Mouse (Mus musculus) frontal cortex, adult (tissue): ENCODE results near the gene Rnf135.
"Not testable (repeated sequence)": the region's sequence is repeated elsewhere in the genome, so short reads cannot be mapped to it uniquely, and the experiment has no call there.

Experiments
- ATAC-seq: cut with Nextera tagmentation; 2 replicates; pipeline ENCODE4 v1.9.2; 2017; ENCODE audit warnings: mild to moderate bottlenecking, moderate library complexity, mixed read lengths; ENCODE audit not compliant: low TSS enrichment

The Rnf135 gene

DNA sequence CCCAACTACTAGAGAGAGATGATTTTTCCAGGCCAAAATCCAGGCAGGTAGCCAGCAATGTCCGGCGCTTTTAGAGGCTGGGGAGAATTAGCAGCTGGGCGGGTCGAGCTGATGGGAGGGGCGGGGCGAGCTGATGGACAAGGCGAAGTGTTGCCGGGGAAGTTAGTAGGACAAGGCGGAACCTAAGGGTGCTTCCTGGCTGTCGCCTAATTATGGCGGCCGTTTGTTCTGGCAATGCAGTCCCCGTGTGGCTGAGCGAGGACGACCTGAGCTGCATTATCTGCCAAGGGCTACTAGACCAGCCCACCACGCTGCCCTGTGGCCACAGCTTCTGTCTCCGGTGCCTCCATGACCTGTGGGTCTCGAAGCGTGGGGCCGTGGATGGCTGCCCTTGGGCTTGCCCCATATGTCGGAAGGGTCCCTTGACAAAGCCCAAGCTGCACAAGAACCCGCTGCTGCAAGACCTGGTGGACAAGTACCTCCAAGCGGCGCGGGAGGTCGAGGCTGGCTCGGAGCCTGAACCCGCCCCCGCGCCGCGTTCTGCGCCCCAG lies at the start of gene Rnf135:
Gene Rnf135, plus strand, starts transcription at position 147 of the 551 bp plus-strand sequence.
- peak; percentile 98 for ATAC-seq

DNA sequence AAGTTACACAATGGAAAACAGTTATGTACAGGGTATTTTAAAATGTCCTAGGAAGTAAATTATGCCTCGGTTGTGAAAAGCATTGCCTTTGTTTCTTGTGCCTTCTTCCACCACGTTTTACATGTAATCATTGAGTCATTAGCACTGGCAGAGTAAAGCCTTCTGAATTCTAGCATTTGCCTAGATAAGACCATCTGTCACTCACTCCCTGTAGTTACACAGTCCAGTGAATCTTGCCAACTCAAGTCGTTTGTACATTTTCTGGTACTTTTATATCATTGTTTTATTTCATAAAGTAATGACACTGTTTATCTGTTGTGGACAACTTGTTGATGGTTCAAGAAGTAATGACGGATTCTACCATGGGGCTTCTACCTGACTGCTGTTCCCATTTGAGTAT lies 48.9 kb upstream of the Rnf135 start:
- ATAC-seq, result no peak

DNA sequence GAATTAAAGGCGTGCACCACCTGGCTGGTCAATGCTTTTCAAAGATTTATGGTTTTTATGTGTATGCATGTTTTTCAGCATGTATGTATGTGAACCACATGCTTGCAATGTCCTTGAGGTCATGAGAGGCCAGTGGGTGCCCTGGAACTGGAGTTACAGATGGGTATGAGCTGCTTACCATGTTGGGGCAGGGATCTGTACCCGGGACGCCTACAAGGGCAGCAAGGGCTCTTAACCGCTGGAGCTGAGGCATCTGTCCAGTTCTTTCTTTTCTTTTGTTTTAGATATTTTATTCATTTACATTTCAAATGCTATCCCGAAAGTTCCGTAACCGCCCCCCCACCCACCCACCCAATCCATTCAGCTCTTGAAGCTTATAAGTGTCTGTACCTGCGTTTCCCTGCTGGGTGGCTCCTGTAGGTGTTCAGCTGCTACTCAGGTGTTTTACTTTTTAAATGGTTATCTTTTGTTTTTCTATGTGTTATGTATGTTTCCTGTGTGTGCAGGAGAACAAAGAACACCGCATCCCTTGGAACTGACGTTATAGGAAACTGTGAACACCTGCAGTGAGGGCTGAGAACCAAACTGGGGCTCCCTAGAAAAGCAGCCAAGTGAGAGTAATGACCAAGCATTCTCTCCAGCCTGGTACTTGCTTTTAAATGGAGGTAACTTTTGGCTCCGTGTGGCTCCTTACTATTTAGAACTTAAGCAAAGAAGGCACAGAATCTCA lies 47.5 kb upstream of the Rnf135 start:
- ATAC-seq, result no peak

DNA sequence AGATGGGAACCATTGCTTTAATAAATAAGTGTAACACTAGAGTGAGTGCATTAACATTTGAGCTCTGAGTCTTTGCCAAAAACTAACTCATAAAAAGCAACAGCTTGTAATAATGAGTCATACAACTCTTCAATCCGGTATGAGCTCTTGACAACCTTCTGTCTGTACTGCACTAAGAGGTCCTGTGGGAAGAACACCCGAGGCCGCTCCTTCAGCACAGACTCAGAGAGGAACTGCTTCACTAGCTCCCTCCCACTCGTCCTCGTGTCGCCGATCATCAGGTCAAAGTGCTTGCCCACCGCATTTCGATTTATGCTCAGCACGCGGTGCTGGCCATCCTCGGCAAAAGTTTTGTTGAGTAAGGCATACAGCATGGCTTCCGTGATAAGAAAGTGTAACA lies 46.9 kb upstream of the Rnf135 start:
- ATAC-seq, result no peak

DNA sequence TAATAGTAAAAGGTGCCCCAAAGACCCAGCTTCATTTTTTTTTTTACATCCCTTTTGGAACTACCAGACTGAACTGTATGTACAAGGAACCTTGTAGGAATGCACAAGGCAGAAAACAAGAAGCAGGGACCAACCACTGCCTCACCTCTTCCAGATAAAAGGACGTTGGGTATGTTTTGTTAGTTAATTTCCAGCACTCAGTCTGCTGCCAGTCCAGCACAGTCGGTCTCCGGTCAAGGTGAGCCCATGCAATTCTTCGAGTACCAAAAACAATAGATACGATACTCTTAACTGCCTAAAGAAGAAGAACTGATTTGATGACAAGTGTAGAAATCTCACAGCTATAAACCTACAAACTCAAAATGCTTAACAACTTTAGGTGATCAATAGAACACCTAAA lies 45.9 kb upstream of the Rnf135 start:
- ATAC-seq, result no peak

DNA sequence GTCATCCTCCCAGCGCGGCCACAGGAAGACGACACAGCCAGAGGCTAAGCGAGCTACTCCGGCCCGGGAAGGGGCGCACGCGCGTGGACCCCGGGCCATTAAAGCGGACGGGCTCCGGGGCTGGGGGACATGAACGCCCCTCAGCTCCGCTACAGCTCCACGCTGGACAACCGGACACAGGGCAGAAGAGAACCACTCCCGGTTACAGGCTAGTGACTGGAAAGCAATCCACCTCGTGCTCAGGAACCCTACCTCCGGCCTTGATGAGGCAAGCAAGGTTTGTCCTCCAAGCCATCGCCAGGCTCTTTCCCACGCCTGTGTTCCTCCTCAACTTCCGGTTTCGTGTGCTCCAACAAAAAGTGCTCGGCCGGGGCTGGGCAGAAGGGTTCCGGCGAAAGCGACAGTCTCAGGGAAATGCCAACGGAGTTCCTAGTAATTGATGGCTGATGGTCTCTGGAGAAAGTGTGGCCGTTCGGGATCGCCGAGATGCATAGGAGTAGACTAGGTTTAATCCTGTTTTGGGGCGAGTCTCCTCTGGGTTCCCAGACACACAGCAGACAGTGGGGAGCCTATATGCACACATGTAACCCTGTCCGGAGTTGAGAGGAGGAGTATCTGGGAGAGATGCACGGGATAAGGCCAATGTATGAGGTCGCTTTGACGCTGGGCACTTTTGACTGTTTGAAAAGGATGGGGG lies 41.7 kb upstream of the Rnf135 start, which contains the start of gene Tefm:
Gene Tefm, minus strand, starts transcription at position 351 of the 697 bp plus-strand sequence.
- peak; percentile 97 for ATAC-seq

DNA sequence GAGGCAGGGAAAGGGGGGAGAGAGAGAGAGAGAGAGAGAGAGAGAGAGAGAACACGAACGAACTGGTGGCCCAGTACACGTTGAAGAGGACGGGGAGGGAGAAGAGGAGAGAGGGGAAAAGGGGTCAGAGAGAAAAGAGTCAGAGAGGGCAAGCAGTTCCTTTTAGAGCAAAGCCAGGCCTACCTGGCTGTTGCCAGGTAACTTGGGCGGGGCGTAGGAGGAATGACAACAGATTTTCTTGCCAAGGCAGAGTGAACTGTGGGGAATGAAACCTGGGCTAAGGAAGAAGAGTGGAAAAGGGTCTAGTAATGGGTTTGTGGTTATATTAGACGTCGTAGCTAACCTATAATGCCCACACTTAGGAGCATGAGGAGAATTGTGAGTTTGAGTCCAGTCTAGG lies 40.8 kb upstream of the Rnf135 start:
- ATAC-seq, result no peak

DNA sequence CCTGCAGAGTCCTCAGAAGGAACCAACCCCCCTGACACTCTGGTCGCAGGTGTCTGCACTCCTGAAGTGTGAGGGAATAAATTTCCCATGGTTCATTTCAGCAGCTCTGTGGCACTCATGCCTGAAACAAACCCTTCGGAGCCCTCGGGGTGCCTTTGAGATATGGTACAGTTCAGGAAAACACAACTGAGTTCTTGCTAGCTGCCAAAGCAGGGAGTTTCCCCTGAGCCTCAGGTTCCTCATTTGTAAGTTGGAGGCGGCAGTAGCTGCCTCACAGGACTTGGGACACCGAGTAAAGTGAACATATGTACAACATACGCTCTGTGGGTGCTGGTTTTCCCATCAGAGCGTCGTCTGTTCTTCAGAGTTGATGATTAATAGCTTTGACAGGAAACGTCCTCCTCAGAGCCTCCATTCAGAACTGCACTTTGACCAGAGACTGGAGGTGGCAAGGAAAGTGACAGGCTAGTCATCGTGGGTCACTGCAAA lies 37.8 kb upstream of the Rnf135 start:
- no peak for ATAC-seq

DNA sequence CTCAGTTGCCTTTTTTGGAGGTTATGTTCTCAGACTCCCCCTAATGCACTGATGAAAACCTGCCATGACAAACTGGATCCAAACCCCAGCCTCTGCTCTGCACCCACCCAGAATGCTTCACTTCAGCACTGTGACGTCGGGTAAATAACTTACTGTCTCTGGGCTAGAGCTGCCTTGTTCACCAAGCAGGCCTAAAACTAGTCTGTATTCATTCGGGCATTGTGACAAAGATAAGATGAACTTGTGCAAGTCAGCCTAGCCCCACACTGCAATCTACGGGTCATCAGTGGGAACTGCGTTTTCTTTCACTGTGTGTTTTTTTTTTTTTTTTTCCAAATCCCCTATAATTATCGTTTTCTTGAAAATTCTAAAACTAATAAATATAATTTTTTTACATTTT lies 35.9 kb upstream of the Rnf135 start:
- ATAC-seq, result no peak

DNA sequence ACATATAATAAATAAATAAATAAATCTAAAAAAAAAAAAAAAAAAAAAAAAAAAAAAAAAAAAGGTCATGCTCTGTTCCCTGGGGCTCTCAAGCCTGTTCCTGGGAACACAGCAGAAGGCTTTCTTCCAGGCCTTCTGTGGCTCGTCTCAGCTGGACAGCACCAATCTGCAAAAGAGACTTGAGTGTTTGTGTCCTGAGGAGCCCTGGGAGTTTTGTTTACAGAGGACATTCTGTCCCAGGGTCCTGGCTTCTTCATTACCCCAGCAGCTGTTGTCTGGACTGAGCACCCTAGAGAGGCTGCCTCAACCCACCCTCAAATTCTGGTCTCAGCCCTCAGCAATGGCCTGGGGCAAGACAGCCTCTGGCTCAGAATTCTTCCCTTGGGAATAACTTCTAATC lies 35.3 kb upstream of the Rnf135 start:
- no peak for ATAC-seq

DNA sequence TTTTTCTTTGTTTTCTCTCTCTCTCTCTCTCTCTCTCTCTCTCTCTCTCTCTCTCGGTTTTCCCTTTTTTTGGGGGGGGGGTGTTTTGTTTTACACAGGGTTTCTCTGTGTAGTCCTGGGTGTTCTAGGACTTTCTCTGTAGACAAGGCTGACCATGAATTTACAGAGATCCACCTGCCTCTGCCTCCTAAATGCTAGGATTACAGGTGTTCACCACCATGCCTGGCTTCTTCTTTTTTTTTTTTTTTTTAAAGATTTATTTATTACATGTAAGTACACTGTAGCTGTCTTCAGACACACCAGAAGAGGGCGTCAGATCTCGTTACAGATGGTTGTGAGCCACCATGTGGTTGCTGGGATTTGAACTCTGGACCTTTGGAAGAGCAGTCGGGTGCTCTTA lies 34.7 kb upstream of the Rnf135 start:
- not testable (repeated sequence) for ATAC-seq

DNA sequence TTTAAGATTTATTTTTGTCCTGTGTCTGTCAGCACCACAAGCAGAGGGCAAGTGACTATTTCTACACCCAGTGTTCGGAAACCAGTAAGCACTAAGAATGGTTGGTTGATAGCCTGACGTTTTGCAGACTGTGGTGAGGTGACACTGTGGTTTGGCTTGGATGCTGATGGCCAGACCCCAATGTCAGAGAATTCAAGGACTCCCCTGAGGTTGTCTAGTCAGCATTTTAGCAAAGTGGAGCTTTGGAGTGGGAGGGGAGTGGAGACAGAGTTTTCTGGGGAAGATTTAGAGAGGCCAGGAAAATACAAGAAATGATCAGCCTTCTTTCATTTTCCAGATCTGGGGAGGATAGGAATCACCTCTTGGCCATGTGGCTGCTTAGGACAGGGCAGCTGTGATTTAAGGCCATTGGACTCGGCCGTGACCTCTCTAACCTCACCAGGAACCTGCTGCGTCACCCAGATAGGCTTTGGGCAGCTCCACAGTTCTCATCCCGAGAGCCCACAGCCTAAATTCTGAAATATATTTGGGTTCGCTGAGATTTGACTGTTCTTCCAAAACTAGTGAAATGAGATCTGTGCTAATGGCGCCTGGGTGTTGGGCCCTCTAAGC lies 34.1 kb upstream of the Rnf135 start:
- ATAC-seq, result no peak

DNA sequence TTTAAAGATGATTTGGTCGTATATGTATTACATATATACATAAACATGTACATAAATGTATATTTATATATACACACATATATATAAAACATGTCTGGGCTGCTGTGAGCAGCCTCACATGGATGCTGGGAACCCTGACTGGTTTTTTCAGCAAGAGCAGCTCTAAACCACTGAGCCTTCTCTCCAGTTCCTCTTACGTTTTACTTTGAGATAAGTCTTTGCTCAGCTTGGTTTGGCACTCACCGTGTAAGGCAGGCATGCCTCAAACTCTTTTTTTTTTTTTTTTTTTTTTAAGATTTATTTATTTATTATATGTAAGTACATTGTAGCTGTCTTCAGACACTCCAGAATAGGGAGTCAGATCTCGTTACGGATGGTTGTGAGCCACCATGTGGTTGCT lies 33.1 kb upstream of the Rnf135 start:
- ATAC-seq, result no peak

DNA sequence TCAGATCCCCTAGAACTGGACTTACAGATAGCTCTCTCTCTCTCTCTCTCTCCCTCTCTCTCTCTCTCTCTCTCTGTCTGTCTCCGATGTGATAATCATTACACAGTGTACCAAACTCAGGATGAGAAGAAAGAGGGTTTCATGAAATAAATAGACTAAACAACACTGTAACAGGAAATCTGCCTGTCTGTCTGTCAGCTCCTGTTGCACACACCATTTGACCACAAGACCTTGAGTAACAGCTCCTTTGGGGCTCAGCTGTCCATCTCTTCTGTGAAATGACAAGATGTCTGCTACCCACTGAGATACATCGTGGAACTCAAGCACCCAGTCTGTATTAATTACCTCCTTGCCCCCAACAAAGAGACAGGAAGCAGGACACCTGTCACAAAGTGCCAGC lies 32.1 kb upstream of the Rnf135 start:
- ATAC-seq, result no peak

DNA sequence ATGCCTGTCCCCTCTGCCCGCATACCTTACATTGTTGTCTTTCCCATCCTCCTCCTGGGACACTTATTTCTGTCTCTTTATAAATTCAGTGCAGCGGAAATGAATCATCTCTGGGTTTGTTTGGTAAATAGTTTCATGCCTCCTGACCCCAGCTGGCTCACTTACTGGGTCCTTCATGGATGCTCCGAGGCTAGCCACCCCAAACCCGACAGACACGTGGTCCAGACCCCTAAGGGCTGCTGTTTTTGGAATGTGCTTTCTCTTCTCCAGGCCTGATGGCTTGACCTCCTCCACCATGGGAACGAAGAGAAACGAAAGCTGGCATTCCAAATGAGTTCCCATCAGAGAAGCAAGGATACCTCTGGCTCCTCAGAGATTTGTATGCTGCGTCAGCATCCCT lies 31.3 kb upstream of the Rnf135 start:
- ATAC-seq, result no peak

DNA sequence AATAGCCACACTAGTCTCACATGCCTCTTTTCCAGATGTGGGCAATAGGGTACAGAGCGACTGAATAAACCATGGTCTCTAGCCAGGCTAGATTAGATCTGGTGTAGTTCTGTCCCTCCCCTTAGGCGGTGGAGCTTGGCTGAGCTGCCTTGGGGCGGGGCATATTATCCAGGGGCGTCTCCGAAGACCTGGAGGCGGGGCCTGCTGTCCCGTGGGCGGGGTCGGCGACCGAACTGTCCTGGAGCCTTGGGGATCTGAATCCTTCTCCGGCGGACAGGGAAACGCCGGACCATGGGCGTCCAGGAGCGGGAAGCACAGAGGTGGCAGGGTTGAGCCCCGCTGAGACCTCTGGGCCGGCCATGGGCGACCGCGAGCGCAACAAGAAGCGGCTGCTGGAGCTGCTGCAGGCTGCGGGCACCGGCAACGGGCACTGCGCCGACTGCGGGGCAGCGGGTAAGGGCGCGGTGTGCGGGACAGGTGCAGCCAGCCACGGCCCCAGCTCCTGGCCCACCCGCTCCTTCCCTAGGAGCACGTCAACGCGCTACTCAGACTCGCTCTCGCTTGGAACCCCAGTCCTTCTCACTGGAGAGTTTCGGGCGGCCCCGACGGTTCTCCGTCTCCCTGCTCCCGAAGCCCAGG lies 29.7 kb upstream of the Rnf135 start, which contains the start of gene Adap2:
Gene Adap2, plus strand, starts transcription at position 249 of the 639 bp plus-strand sequence.
- no peak for ATAC-seq

DNA sequence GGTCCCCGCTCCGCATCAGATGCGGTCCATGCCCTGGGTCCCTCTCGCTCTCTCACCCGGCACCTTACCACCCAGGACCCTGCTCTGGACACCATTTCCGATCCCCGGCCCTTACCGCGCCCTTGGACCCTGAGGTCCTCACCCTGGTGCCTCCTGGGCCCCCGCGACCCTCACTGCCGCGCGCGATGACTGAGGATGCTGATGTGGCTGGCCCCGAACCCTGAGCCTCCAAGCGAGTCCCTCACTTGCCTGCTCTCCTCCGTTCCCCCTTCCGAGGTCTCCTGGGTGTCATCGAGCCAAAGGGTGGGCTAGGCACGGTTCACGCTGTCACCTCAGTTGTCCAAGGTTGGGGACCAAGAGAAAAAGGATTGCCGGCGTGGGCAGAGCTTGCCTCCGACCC lies 29.1 kb upstream of the Rnf135 start:
- no peak for ATAC-seq

DNA sequence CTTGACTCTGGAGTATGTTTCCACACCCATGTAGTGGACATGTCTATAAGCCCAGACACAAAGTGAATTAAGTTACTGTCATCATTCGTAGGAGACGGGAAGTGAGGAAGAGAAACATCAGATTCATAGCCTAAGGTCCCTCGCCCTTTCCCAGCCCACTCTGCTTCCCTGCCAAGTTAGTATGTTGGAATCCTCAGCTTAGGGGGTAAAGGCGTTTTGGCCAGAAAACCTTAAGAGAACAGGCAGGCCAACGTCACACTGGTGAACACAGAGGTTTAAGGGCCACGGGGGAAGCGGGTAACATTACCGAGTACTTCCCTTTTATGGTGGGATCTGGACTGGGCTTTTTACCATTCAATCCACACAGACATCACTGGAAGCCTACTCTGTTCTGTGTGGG lies 28.1 kb upstream of the Rnf135 start:
- no peak for ATAC-seq

DNA sequence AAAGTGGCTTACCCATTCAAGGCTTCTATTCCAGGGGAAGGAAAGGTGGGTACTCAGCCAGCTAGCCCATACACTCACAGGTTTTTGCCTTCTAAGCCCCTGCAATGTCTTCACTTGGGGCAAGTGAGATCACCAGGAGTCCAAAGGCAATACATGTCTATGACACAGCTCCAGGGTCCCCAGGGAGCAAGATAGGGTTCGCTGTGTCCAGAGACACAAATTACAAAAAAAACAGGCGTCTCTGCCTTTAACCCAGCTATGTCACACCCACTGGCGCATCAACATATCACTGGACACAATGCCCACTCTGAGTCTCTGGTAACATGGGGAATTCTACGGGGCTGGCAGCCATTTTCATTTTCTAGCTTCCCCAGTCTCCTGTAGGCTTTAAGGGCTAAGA lies 27.7 kb upstream of the Rnf135 start:
- no peak for ATAC-seq

DNA sequence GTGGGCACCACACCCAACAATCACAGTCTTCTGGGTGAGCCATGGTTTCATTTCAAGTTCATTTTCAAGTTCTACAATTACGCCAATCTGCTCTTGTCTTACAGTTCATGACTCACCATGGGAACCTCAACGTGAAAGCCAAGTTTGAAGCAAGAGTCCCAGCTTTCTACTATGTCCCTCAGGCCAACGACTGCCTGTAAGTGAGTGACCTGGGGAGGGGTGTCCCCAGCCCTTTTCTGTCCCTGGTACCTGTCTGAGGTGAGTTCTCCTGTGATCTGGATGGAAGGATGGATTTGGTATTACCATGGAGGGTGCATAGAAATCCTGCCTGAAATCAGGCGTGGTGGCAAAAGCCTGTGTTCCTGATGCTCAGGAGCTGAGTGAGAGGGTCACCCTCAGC lies 26.8 kb upstream of the Rnf135 start:
- ATAC-seq, result no peak

DNA sequence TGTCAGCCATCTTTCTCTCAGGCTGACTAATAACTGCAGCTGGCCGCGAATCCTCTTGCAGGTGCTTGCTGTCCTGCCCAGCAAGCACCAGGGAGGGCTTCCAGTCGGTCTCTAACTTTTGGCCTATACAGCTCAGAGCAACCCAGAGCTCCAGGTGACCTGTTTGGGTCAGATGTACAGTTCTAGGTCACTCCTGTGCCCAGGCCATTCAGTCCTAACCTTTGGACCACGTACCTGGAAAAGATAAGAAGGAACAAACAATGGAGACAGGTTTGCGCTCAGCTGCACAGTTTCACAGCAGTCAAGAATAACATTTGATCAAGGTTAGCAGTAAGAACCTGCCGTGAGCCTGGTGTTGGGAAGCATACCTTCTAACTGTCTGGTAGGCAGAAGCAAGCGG lies 24.6 kb upstream of the Rnf135 start:
- ATAC-seq, result no peak

DNA sequence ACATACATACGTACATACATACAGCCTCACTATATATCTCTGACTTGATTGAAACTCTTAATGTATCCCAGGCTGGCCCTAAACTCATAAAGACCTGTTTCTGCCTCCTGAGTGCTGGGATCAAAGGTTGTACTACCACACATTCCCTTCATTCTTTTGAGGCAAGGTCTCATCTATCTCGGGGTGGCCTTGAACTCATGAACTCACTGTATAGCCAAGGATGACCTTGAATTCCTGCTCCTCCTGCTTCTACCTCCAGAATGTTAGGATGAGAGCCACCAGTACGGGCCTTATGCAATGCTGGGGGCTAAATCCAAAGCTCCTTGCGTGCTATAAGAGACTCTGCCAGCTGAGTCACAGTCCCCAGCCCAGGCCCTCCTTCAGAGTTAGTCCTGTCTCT lies 22.6 kb upstream of the Rnf135 start:
- no peak for ATAC-seq
